Mouse (Mus musculus): Measurements from ENCODE around the gene Gm33543.

Gm33543 gene

GRCm38 (mm10) chr10:95777701-95778320 lies 64.9 kb downstream of the Gm33543 start:
- DNase-seq (ENCODE audit: low spot score): no peak

- DNase-seq (ENCODE audit: low spot score): no peak
Measured at GRCm38 (mm10) chr10:95777071-95777470, 65.7 kb downstream of the Gm33543 start.

- no peak for DNase-seq (ENCODE audit: low spot score)
Measured at GRCm38 (mm10) chr10:95774856-95775255, 67.9 kb downstream of the Gm33543 start.

- no peak for DNase-seq (ENCODE audit: low spot score)
Measured at GRCm38 (mm10) chr10:95774001-95774628, 68.6 kb downstream of the Gm33543 start.
